Mouse (Mus musculus): ENCODE measurements around the gene Heca.
"Not testable (repeated sequence)": the region's sequence is repeated elsewhere in the genome, so short reads cannot be mapped to it uniquely, and the experiment has no call there.

Gene Heca

GRCm38 (mm10) chr10:17947960-17948730, at the start of gene Heca:
TSS of gene Heca (minus strand) at chr10:17948067.
- DNase-seq (ENCODE audit: extremely low spot score), result peak; percentile 91

GRCm38 (mm10) chr10:17990576-17990975, 42.7 kb upstream of the Heca start:
- DNase-seq (ENCODE audit: extremely low spot score), result no peak

- DNase-seq (ENCODE audit: extremely low spot score), result no peak
These were observed 41.3 kb upstream of the Heca start for GRCm38 (mm10) chr10:17989136-17989535.

- DNase-seq (ENCODE audit: extremely low spot score), result no peak
These were observed 40.1 kb upstream of the Heca start for GRCm38 (mm10) chr10:17987823-17988423.

GRCm38 (mm10) chr10:17983313-17983712, 35.4 kb upstream of the Heca start:
- DNase-seq (ENCODE audit: extremely low spot score), result no peak

- no peak for DNase-seq (ENCODE audit: extremely low spot score)
These were observed 18.2 kb upstream of the Heca start for GRCm38 (mm10) chr10:17966090-17966489.

- DNase-seq (ENCODE audit: extremely low spot score), result no peak
These were observed 2.9 kb upstream of the Heca start for GRCm38 (mm10) chr10:17950761-17951160.

- DNase-seq (ENCODE audit: extremely low spot score), result peak; percentile 60
These were observed 526 bp downstream of the Heca start for GRCm38 (mm10) chr10:17947175-17947906.

- DNase-seq (ENCODE audit: extremely low spot score), result not testable (repeated sequence)
These were observed 1.1 kb downstream of the Heca start for GRCm38 (mm10) chr10:17946799-17947174.

GRCm38 (mm10) chr10:17946046-17946445, 1.8 kb downstream of the Heca start:
- no peak for DNase-seq (ENCODE audit: extremely low spot score)

- DNase-seq (ENCODE audit: extremely low spot score), result no peak
These were observed 14.2 kb downstream of the Heca start for GRCm38 (mm10) chr10:17933622-17934021.

- no peak for DNase-seq (ENCODE audit: extremely low spot score)
These were observed 15.7 kb downstream of the Heca start for GRCm38 (mm10) chr10:17932131-17932530.

GRCm38 (mm10) chr10:17931157-17931556, 16.7 kb downstream of the Heca start:
- no peak for DNase-seq (ENCODE audit: extremely low spot score)

GRCm38 (mm10) chr10:17930445-17931083, 17.3 kb downstream of the Heca start:
- DNase-seq (ENCODE audit: extremely low spot score), result no peak

- DNase-seq (ENCODE audit: extremely low spot score), result no peak
These were observed 22.7 kb downstream of the Heca start for GRCm38 (mm10) chr10:17925200-17925599.

- DNase-seq (ENCODE audit: extremely low spot score), result no peak
These were observed 23.7 kb downstream of the Heca start for GRCm38 (mm10) chr10:17924166-17924565.

- DNase-seq (ENCODE audit: extremely low spot score), result no peak
These were observed 26.5 kb downstream of the Heca start for GRCm38 (mm10) chr10:17921381-17921780.

GRCm38 (mm10) chr10:17919971-17920370, 27.9 kb downstream of the Heca start:
- DNase-seq (ENCODE audit: extremely low spot score), result no peak

- no peak for DNase-seq (ENCODE audit: extremely low spot score)
These were observed 28.8 kb downstream of the Heca start for GRCm38 (mm10) chr10:17919032-17919431.

GRCm38 (mm10) chr10:17908731-17909130, 39.1 kb downstream of the Heca start:
- DNase-seq (ENCODE audit: extremely low spot score), result no peak

GRCm38 (mm10) chr10:17906405-17906804, 41.5 kb downstream of the Heca start:
- not testable (repeated sequence) for DNase-seq (ENCODE audit: extremely low spot score)

GRCm38 (mm10) chr10:17903449-17903848, 44.4 kb downstream of the Heca start:
- DNase-seq (ENCODE audit: extremely low spot score), result no peak
